ENCODE assay signal across 13 mouse cellular contexts in genomic region chr11:5298007-5298372, GRCm38 (mm10). TPM values are rescaled to one million over a fixed set of nuclear protein-coding genes. Genes with fewer than 3 reads are reported as not detected.
A peak's percentile ranks its signal among the peaks of the same experiment; 100 is the strongest.
DNase-seq lines count a peak whose midpoint lies in the region; ATAC-seq lines count a peak whose summit lies in the region.
"Had no signal": no experiment of that assay in that cellular context is flagged by ENCODE, and none has a peak within 500 bp of the region (broad histone marks: within the 10 kb centered on the region; RNA-seq: fewer than 3 reads in every experiment).

No protein-coding gene starts in this region.

- WGBS in kidney, embryonic 15.5 days: 8% methylated on average over 1 of the region's 1 CpGs
- WGBS in embryonic facial prominence, embryonic 10.5 days: 18% methylated on average over 1 of the region's 1 CpGs
- WGBS in hindbrain, embryonic 16.5 days: 38% methylated on average over 1 of the region's 1 CpGs

- H3K27ac ChIP-seq in kidney, embryonic 15.5 days: peak overlapping the region; percentile 94
- H3K27ac ChIP-seq in embryonic facial prominence, embryonic 10.5 days (replicated peaks): peak overlapping the region; percentile 63; the same call in 1 of the 2 replicates
- H3K27ac ChIP-seq in hindbrain, embryonic 16.5 days (ENCODE audit: low read depth, low read length): no peak overlapping the region
- H3K27ac ChIP-seq: intestine, embryonic 15.5 days; macrophage had no signal

- H3K9ac ChIP-seq in kidney, embryonic 15.5 days: 0 out of 2 replicates have a peak overlapping the region, but pooled peaks have one; percentile 17
- no peak overlapping the region for H3K9ac ChIP-seq in hindbrain, embryonic 16.5 days (ENCODE audit: low read depth, low read length)
- H3K9ac ChIP-seq: intestine, embryonic 15.5 days had no signal

- H3K4me1 ChIP-seq in kidney, embryonic 15.5 days: peaks cover 53% of the 10 kb centered on the region
- peaks cover 42% of the 10 kb centered on the region for H3K4me1 ChIP-seq in embryonic facial prominence, embryonic 10.5 days
- peaks cover 9% of the 10 kb centered on the region for H3K4me1 ChIP-seq in hindbrain, embryonic 16.5 days (ENCODE audit: control insufficient read depth, insufficient read depth, low read depth, low read length)

- no peak overlapping the region; the same call in 1 of the 2 replicates for H3K4me3 ChIP-seq in kidney, embryonic 15.5 days (replicated peaks)
- H3K4me3 ChIP-seq in embryonic facial prominence, embryonic 10.5 days: peak overlapping the region; percentile 28; the same call in 1 of the 2 replicates
- no peak overlapping the region for H3K4me3 ChIP-seq in hindbrain, embryonic 16.5 days (ENCODE audit: low read length)
- H3K4me3 ChIP-seq: heart, embryonic 10.5 days; intestine, embryonic 15.5 days had no signal

- ATAC-seq in CD4-positive, CD25-positive, alpha-beta regulatory T cell, adult 4 months: no peak
- no peak for ATAC-seq in kidney, embryonic 15.5 days (replicated peaks; ENCODE audit: low FRiP score)
- no peak for ATAC-seq in hindbrain, embryonic 16.5 days

- peak overlapping the region; percentile 46 for H3K4me2 ChIP-seq in kidney, embryonic 15.5 days
- peak overlapping the region; percentile 1; the same call in 1 of the 2 replicates for H3K4me2 ChIP-seq in hindbrain, embryonic 16.5 days (ENCODE audit: low read length)
- H3K4me2 ChIP-seq: intestine, embryonic 15.5 days had no signal

- no peaks in the 10 kb centered on the region for H3K36me3 ChIP-seq in kidney, embryonic 15.5 days
- H3K36me3 ChIP-seq in embryonic facial prominence, embryonic 10.5 days (replicated peaks): no peaks in the 10 kb centered on the region
- no peaks in the 10 kb centered on the region for H3K36me3 ChIP-seq in hindbrain, embryonic 16.5 days (ENCODE audit: control insufficient read depth, insufficient read depth, low read length)
- H3K36me3 ChIP-seq: heart, embryonic 10.5 days; intestine, embryonic 15.5 days had no signal

- peak; percentile 15 for DNase-seq in CD4-positive, CD25-positive, alpha-beta regulatory T cell, adult 2 months (ENCODE audit: low read depth, low spot score)
- no peak for DNase-seq in kidney, adult 11 months
- DNase-seq in embryonic facial prominence, embryonic 10.5 days (ENCODE audit: low spot score): no peak
- no peak for DNase-seq in c-Kit-positive CD71-positive TER-119-positive erythroid progenitor cells, embryonic 14.5 days (ENCODE audit: low spot score)
- DNase-seq in cerebellum, adult 9-11 months: no peak
- DNase-seq: layer of hippocampus, adult 9-11 months; spleen, adult 18-20 months had no signal

- H3K9me3 ChIP-seq in kidney, embryonic 15.5 days (replicated peaks): no peaks in the 10 kb centered on the region
- no peaks in the 10 kb centered on the region for H3K9me3 ChIP-seq in embryonic facial prominence, embryonic 10.5 days
- H3K9me3 ChIP-seq in hindbrain, embryonic 16.5 days (ENCODE audit: control insufficient read depth, low read length): no peaks in the 10 kb centered on the region
- H3K9me3 ChIP-seq: heart, embryonic 10.5 days; intestine, embryonic 15.5 days had no signal

- no peaks in the 10 kb centered on the region for H3K27me3 ChIP-seq in kidney, embryonic 15.5 days
- no peaks in the 10 kb centered on the region for H3K27me3 ChIP-seq in embryonic facial prominence, embryonic 10.5 days (replicated peaks; ENCODE audit: low read depth, poor library complexity, severe bottlenecking)
- H3K27me3 ChIP-seq in hindbrain, embryonic 16.5 days (replicated peaks; ENCODE audit: control insufficient read depth, insufficient read depth, low read length): no peaks in the 10 kb centered on the region
- H3K27me3 ChIP-seq: intestine, embryonic 15.5 days had no signal

RNA-seq across cellular contexts. Expression of gene Kremen1, which starts 36.6 kb away (rescaled TPM):
- 1 to 10 TPM; 3.4 to 4.3 TPM for polyA plus RNA-seq in CD4-positive, CD25-positive, alpha-beta regulatory T cell, adult 4 months (2017; shearing (Covaris generic))
- polyA plus RNA-seq in kidney, embryonic 15.5 days (2015; fragmentation: Nextera tagmentation; extraction: Ambion mirVana): 21.8 and 22.9 TPM in 2 replicates
- 16.5 and 17.3 TPM in 2 replicates for polyA plus RNA-seq in embryonic facial prominence, embryonic 10.5 days (2016; fragmentation: Nextera tagmentation; extraction: Ambion mirVana)
- 4.8 and 7.1 TPM in 2 replicates for polyA plus RNA-seq in hindbrain, embryonic 16.5 days (2015; fragmentation: Nextera tagmentation; extraction: Ambion mirVana)
